Mouse (Mus musculus) spleen, adult 2 months (tissue): ENCODE results near the gene Ppm1a.

ENCODE experiments used
- CTCF ChIP-seq: fragments of 200-500 bp; IDR thresholded peaks from 2 replicates; pipeline ENCODE4 v1.5.1; 2011; ENCODE audit warnings: mild to moderate bottlenecking, inconsistent platforms; ENCODE audit not compliant: insufficient read depth, insufficient read length, insufficient replicate concordance; ENCODE audit errors: extremely low read depth
- POLR2A ChIP-seq: fragments of 200-500 bp; IDR thresholded peaks from 2 replicates; pipeline ENCODE4 v1.6.1; 2011; ENCODE audit warnings: low read depth, low read length, inconsistent platforms

DNA sequence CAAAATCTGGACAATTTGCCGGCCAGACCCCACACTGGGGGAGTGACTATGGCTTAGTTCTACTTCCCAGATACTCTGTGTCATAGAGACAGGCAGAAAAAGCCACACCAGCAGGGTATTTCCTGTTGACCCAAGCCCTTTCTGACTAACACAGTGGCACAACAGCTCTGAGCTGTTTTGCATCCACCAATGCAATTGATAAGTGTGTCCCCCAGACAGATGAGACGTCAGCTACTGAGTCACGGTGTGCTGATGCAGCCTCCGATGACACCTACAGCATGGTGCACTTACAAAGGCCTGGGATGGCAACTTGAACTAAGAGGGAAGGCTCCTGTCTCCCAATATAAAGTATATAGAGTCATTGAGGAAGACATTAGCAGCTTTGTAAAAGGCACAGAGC lies 80.0 kb downstream of the Ppm1a start:
- no peak for TF ChIP-seq CTCF
- no peak for TF ChIP-seq POLR2A
